Mouse (Mus musculus): ENCODE data around the gene Myh9. TPM values are rescaled to one million over a fixed set of nuclear protein-coding genes. Genes with fewer than 3 reads are reported as not detected.

Myh9 gene
- total RNA-seq, 2 experiments from 2014 or later: 219 to 228 TPM

Other genes starting within 250 kb of the Myh9 start
- not detected for gene Apol10b, start 246.1 kb downstream of the Myh9 start, total RNA-seq (2021)
- gene Gm36245, start 242.9 kb downstream of the Myh9 start, total RNA-seq (2021): not detected
- gene Apol11b, start 198.9 kb downstream of the Myh9 start, total RNA-seq (2021): under 1 TPM; 0.29 to 0.41 TPM
- under 1 TPM in 1 of 2 experiments, not detected in 1; 0.12 TPM for gene Apol7e, start 143.3 kb downstream of the Myh9 start, total RNA-seq (2021)
- under 1 TPM in 1 of 2 experiments, not detected in 1; 0.41 TPM for gene Apol9b, start 113.1 kb downstream of the Myh9 start, total RNA-seq (2021)
- under 1 TPM; 0.17 to 0.38 TPM for gene Apol8, start 85.2 kb downstream of the Myh9 start, total RNA-seq (2021)
- 100 to 1,000 TPM; 192 to 198 TPM for gene Txn2, start 86.8 kb upstream of the Myh9 start, total RNA-seq (2021)
- under 1 TPM; 0.18 to 0.29 TPM for gene Foxred2, start 114.5 kb upstream of the Myh9 start, total RNA-seq (2021)
- gene Eif3d, start 128.6 kb upstream of the Myh9 start, total RNA-seq (2021): 100 to 1,000 TPM; 113 to 115 TPM